Mouse (Mus musculus): ENCODE data around the gene Trp63. TPM values are rescaled to one million over a fixed set of nuclear protein-coding genes. Genes with fewer than 3 reads are reported as not detected.

The Trp63 gene
- total RNA-seq, 2 experiments from 2014 or later, result not detected

DNA sequence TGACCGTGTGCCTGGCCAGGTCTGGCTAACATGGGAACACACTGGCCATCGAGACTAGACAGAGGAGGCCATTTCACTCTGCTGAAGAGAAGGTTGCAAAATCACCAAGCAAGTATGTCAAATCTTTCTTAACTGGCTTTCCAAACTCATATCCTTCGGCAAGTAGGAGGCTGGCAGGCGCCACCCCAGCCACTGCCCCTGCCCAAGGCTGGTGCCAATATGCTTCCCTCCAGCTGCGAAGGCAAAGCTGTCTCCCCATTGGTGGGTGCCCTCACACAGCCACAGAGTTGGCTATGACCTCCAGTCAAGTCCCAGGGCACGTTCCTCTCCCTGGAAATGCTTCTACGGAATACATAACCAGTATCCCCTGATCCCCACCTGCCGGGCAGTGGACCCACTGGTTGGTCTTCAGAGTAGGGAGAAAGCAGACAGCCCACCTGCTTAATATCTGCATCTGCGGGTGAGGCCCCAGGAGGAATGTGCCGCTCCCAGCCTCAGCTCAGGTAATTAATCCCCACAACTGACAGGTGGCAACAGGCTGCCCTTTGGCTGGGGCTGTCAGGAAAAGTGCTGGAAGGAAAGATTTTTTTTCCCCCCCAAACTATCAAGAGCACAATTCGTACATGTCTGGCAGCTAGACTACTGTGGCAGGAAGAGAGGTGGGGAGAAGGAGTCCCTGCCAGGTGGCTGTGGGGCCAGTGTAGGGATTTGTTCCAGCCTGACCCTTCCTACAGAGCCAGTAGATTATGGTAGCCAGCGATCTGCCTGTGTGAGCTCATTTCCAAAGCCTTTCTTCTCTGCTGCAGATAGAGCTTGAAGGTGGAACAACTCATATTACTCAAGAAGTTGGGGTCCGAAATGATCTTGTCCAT, 166.3 kb downstream of the Trp63 start:
- no peak for ATAC-seq (replicated peaks; ENCODE audit: low FRiP score, poor library complexity, severe bottlenecking)

DNA sequence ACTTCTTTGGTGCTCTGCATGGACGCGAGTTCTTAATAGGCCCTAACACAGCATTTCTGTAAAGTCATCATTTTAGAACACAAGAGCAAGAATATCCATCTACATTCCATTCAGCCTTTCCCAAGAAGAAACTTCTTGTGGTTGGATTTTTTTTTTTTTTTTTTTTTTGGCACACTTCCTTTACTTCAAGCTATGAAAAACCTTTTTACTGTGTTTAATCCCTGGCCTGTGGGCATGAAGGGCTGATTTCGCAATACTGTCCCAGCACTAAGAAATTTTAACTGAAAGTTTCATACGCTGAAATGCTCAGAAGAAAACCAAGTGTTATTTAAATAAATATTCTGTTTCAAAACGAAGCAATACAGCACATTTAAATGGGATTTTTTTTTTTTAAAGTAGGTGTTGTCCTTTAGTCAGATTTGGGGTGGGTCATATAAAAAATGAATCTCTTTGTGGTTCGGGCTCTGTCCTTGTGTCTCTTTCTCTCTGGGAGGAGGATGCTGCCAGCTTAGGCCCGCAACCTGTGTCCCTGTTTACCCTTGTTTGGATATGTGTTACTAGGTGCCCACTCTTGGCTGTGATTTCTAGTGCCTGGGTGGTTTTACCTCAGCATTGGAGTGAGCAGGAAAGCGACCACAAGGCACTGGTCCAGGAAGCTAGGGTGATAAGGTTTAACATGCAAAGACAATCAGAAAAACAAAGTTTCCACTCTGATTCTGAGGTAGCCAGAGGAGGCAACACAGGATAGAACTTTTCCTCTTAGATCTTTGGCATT, 177.4 kb downstream of the Trp63 start:
- ATAC-seq (replicated peaks; ENCODE audit: low FRiP score, poor library complexity, severe bottlenecking), result no peak

DNA sequence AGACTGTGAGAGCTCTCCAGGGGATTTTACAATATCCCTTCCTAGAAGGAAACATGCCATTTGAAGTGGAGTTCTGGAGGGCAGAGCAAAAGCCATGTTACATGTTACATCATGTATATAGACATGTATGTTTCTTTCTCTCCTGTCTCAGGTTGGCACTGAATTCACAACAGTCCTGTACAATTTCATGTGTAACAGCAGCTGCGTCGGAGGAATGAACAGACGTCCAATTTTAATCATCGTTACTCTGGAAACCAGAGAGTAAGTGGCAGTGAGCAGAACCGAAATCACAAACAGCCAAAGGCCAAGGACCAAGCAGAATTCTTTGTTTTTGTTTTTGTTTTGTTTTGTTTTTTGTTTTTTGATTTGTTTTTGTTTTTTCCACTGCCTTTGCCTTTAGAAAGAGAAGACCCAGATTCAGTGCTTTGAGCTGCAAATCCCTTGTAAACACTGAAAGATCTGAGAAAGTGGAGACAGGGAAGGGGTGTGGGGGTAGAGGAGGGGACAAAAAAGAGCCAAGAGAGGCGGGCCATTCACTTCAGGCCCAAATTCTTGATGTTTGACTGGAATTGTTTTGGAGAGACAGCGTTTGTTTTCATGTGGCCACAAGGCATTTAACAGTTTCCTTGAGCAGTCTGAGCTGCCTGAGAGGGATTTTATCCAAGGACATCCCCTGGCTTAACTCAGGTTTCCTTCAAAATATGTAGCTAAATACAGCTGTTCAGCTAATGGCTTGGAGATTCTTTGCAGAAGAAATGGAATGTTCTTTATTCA, 181.7 kb downstream of the Trp63 start:
- ATAC-seq (replicated peaks; ENCODE audit: low FRiP score, poor library complexity, severe bottlenecking), result no peak

DNA sequence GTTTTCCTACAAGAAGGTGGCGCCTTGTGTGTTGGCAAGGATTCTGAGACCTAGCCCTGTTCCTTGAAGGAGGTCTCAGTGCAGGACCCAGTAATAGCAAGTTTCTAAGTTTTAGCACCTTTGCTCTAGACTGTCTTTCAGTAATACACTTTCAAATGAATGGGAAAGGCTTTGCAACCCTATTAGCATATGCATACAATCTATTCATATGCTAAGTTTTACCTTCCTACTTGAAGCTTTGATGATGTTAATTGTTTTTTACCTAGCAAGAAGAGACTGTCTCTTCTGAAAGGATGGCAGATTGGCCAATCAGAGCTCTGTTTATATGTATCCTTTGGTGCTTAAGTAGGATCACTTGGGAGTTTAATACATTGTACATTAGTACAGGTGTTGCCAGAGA, 187.9 kb downstream of the Trp63 start:
- ATAC-seq (replicated peaks; ENCODE audit: low FRiP score, poor library complexity, severe bottlenecking), result no peak

DNA sequence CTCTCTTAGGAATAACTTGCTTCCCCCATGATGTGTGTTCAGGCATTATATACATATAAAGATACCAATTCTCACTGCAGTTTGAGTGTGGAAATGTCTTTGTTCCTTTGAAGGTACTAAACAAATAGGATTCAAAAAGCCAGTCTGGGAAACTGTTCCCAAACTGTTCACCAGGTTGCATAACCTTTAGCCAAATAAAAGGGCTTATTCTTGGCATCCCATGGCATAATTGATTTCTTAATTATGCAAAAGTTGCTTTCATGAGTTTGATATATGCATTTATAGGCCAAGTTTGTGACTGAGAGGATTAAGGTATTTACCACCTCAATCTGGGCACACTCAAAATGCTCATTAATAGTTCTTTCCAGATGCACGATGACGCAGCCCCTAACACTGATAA, 192.1 kb downstream of the Trp63 start:
- no peak for ATAC-seq (replicated peaks; ENCODE audit: low FRiP score, poor library complexity, severe bottlenecking)

DNA sequence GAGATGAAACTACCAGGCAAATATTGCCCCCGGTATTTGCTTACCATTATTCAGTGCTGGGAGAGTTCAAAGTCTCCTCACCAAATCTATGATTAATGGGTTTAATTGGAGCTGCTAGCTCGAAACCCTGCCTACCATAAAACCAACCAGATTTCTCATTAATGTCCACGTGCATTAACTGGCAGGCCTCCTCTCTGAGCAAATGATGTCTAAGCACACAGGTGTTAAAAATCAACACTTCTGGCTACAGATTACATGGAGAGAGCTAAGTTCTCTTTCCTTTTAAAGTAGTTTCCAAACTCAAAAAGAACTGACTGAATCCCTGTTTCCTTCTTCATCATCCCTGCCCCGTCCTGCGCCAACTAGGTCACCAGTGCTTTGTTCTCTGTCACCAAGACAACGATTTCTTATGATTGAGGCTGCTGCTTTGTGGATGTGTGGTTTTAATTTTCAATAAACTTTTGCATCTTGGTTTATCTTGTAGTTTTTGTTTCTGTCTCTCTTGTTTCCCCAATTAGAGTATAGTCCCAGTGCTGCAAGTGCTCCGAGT, 193.9 kb downstream of the Trp63 start:
- ATAC-seq (replicated peaks; ENCODE audit: low FRiP score, poor library complexity, severe bottlenecking), result no peak

DNA sequence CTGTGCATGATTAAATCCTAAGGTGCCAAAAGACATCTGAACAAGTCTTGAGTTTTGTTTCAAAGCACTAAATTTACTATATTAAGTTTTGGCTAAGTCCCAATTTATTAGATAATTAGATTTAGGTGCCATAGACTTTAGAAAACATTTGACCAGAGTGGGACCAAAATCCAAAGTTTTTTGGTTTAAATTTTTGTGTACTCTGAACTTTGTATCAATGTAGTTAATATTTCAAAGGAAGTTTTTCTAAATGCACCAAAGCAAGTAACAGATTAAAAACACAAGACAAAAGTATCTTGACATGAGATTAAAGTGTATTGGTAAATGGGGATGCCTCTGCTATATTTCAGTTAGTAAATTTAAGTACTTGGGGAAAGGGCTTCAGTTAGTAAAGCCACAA, 194.6 kb downstream of the Trp63 start:
- ATAC-seq (replicated peaks; ENCODE audit: low FRiP score, poor library complexity, severe bottlenecking), result no peak

DNA sequence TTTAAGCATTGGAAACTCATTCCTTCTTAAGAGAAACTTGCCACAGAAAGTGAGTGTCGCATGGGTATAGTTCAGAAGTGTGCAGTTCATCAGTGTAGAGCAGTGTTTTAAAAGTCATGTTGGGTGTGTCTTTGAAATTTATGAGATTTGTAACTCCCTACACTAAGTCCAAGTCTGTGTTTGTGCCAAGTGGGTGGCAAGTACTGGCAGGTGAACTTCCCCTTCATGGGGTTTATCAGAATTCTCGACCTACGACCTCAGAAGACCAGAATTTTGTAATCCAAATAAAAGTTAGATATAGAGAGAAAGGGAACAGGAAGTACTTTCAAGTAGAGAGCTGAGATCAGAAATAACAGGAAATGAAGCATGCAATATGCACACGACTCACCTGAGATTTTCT, 215.5 kb downstream of the Trp63 start:
- ATAC-seq (replicated peaks; ENCODE audit: low FRiP score, poor library complexity, severe bottlenecking), result no peak

DNA sequence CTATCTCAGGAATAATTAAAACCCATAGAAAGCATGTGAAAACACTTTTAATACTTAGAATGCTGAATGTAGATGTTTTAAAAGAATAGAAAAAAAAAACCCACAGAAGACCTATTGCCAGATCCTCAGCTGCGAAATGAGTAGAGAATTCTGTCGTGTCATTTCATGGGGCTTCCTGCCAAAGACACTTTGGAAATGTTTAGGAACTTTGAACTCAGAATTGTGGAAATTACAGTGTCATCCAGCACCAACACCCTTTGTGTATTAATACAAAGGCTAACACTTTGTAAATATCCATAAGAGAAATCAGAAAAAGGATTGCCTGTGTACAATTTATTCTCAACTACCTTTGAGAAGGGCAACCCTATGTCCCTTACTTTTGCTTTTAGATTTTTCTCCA, 216.1 kb downstream of the Trp63 start:
- ATAC-seq (replicated peaks; ENCODE audit: low FRiP score, poor library complexity, severe bottlenecking), result no peak

DNA sequence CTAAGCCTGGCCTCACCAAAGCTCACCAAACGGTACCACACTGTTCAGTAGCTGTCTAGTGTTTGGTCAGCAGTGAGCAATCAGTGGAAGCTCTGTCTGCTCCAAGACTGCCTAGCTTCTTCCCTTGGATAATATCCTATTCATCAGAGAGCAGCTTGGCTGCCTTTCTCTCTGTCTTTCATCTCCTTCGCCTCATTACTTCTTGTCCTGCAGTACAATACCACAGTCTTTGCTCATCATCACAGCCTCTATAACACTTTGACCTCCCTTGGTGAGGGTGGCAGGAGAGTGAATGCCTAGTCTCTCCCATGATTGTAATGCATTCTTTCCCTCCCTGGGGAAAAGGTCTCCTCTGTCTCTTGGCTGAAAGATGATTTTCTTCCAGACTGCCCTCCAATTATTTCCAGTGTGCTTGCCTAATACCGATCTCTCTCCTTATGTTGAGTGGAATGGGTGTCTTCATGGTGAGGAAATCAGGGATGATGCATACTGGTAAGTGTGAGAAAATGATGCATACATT, 216.9 kb downstream of the Trp63 start:
- ATAC-seq (replicated peaks; ENCODE audit: low FRiP score, poor library complexity, severe bottlenecking), result no peak

DNA sequence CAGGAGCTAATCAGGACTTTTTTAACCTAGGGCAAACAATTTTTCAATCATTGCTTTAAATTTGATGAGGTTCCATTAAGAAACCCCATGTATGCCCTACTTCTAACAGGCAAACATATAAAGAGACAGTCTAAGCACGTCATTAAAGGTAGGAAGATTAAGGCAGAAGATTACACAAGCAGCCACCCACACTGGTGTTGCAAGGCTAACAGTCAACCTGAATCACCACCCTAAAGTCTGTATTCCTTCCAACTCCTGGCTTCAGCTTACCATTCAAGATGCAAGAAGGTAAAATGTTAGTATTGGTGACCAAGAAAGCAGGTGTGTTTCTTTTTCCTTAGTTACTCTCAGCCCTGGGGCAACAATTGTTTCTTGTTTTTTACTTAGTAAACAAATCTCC, 228.6 kb downstream of the Trp63 start:
- no peak for ATAC-seq (replicated peaks; ENCODE audit: low FRiP score, poor library complexity, severe bottlenecking)

DNA sequence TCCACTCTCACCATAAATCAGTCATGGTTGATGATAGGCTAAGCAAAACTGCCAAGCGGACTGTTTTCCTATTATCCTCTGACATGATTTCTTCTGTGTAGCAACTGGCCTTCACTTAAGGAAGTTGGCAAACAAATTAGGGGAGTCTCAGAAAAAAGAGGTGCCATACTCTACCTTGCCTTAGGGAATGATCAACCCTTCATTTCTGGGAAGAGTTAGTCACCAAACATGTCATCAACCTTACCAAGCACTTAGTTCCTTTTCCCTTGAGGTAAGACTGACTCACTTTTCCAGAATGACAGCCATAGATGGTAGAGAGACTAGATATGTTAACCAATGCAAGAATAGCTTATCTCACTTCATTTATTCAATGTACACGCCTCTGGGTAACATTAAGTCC, 250.6 kb downstream of the Trp63 start:
- no peak for ATAC-seq (replicated peaks; ENCODE audit: low FRiP score, poor library complexity, severe bottlenecking)

Measured in erythroblast, adult 5-6 weeks (primary cell).